Mouse (Mus musculus): Measurements from ENCODE around the gene Arl5c.

DNA sequence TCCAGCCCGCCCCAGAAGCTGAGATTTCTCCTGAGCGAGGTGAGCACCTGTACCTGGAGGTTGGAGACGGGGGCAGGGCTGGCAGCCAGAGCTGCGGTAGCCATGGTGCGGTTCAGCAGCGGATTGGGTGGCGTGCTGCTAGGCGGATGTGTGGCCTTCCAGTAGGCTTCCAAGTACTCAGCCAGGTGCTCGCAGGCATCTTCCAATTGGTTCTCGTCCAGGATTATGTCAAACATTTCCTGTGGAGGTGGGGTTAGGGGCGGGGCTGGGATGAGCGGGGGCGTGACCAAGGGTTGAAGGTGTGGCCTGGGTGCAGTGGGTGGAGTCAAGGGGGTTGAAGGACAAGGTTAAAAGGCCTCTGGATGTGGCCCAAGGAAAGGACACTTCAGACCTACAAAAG, 9.1 kb upstream of the Arl5c start:
- no peak for TF ChIP-seq CTCF (conservative IDR thresholded peaks at IDR 0.05; ENCODE audit: low read length)
- no peak for TF ChIP-seq NANOG (IDR thresholded peaks at IDR 0.05; ENCODE audit: borderline replicate concordance, low read length)
